Mouse (Mus musculus) kidney, adult 18-20 months (tissue): ENCODE results near the gene Phf10.
"Not testable (repeated sequence)": the region's sequence is repeated elsewhere in the genome, so short reads cannot be mapped to it uniquely, and the experiment has no call there.

Source experiments
- DNase-seq: peaks from one replicate; pipeline ENCODE4 v3.0.0; 2021

Phf10 gene

GRCm38 (mm10) chr17:14943009-14943728 lies 17.9 kb downstream of the Phf10 start, which contains the start of the genes Wdr27 and 1600012H06Rik:
TSS of gene Wdr27 (minus strand) at chr17:14943158.
TSS of gene 1600012H06Rik (plus strand) at chr17:14943184.
- DNase-seq: peak; percentile 98

GRCm38 (mm10) chr17:14942181-14942580 lies 18.9 kb downstream of the Phf10 start:
- not testable (repeated sequence) for DNase-seq

GRCm38 (mm10) chr17:14935841-14936605 lies 25.1 kb downstream of the Phf10 start:
- DNase-seq: no peak

- not testable (repeated sequence) for DNase-seq
These were observed 25.8 kb downstream of the Phf10 start for GRCm38 (mm10) chr17:14935280-14935679.

- no peak for DNase-seq
These were observed 29.6 kb downstream of the Phf10 start for GRCm38 (mm10) chr17:14931469-14931868.

- DNase-seq: no peak
These were observed 30.4 kb downstream of the Phf10 start for GRCm38 (mm10) chr17:14930697-14931096.

- no peak for DNase-seq
These were observed 32.4 kb downstream of the Phf10 start for GRCm38 (mm10) chr17:14928631-14929030.

GRCm38 (mm10) chr17:14927644-14928218 lies 33.3 kb downstream of the Phf10 start:
- DNase-seq: no peak

- no peak for DNase-seq
These were observed 39.5 kb downstream of the Phf10 start for GRCm38 (mm10) chr17:14921582-14921981.

GRCm38 (mm10) chr17:14917866-14918265 lies 43.2 kb downstream of the Phf10 start:
- DNase-seq: no peak

GRCm38 (mm10) chr17:14914401-14914800 lies 46.7 kb downstream of the Phf10 start:
- no peak for DNase-seq

GRCm38 (mm10) chr17:14912981-14913380 lies 48.1 kb downstream of the Phf10 start:
- no peak for DNase-seq

GRCm38 (mm10) chr17:14912420-14912819 lies 48.7 kb downstream of the Phf10 start:
- peak; percentile 6 for DNase-seq

GRCm38 (mm10) chr17:14910771-14911170 lies 50.3 kb downstream of the Phf10 start:
- no peak for DNase-seq

- DNase-seq: no peak
These were observed 51.7 kb downstream of the Phf10 start for GRCm38 (mm10) chr17:14909331-14909730.

GRCm38 (mm10) chr17:14907136-14907535 lies 53.9 kb downstream of the Phf10 start:
- DNase-seq: no peak

- DNase-seq: no peak
These were observed 54.5 kb downstream of the Phf10 start for GRCm38 (mm10) chr17:14906611-14907010.

- DNase-seq: peak; percentile 65
These were observed 56.3 kb downstream of the Phf10 start for GRCm38 (mm10) chr17:14904637-14905265.

- DNase-seq: no peak
These were observed 56.9 kb downstream of the Phf10 start for GRCm38 (mm10) chr17:14904206-14904605.

GRCm38 (mm10) chr17:14903212-14903611 lies 57.9 kb downstream of the Phf10 start:
- no peak for DNase-seq

- no peak for DNase-seq
These were observed 62.1 kb downstream of the Phf10 start for GRCm38 (mm10) chr17:14898972-14899371.

- not testable (repeated sequence) for DNase-seq
These were observed 66.0 kb downstream of the Phf10 start for GRCm38 (mm10) chr17:14895058-14895457.
